Mouse (Mus musculus) erythroid progenitor cell, adult 5-6 weeks (primary cell): ENCODE data around the gene Cd200. TPM values are rescaled to one million over a fixed set of nuclear protein-coding genes. Genes with fewer than 3 reads are reported as not detected.
"Not testable (repeated sequence)": the region's sequence is repeated elsewhere in the genome, so short reads cannot be mapped to it uniquely, and the experiment has no call there.

Source experiments
- ATAC-seq: replicated peaks from 2 replicates; pipeline ENCODE4 v1.8.0; 2016; ENCODE audit warnings: moderate number of reproducible peaks, mild to moderate bottlenecking, moderate TSS enrichment, inconsistent platforms; ENCODE audit not compliant: poor library complexity, low FRiP score, severe bottlenecking
- total RNA-seq, 2 experiments: library from RNA; stranded (forward) in 1 of 2; stranded (reverse) in 1 of 2; fragments of 150-400 nt in 1 of 2; fragments of 186-747, 209-891 nt in 1 of 2; gene quantifications; 2 replicates each; pipeline versions ENCODE4 v1.2.3 to v1.2.4; 2015 to 2017; ENCODE audit warnings: low replicate concordance in 2 of 2

The Cd200 gene
- total RNA-seq (2015; ENCODE audit: low replicate concordance) (0.42 and 1.4 TPM in 2 replicates), total RNA-seq (2017; ENCODE audit: low replicate concordance) (1.9 TPM in 1 of 2 replicates, not detected in the other)

DNA sequence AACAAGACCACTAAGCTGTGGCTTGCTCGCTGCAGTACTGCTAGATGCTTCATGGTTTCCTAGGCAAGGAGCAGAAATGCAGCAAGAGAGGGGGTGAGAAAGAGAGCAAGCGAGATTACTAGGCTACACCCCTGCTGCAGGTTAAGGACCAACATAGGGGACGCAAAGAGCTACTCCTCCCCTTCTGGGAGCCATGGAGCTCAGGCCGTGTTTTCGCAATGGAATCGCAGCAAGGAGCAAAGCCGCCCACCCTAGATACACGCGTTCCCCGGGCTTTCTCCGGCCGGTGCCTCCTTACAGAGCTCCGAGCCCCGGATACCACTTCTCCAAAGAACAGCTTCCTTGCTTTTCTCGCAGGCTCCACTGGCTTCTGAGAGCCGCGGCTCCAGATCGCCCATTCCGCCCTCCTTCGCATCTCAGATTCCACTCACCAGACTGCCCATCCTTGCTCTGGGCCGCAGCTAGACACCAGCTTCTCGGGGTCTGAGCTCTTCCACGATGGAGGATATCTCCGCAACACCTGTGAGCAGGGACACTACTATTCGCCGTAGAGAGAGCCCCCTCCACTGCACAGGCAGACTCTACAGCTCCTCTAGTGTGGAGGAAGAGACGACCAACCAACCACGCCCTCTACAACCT is at the start of gene Cd200:
Cd200 (minus strand) TSS at position 629 of the 639 bp plus-strand sequence.
- no peak for ATAC-seq

DNA sequence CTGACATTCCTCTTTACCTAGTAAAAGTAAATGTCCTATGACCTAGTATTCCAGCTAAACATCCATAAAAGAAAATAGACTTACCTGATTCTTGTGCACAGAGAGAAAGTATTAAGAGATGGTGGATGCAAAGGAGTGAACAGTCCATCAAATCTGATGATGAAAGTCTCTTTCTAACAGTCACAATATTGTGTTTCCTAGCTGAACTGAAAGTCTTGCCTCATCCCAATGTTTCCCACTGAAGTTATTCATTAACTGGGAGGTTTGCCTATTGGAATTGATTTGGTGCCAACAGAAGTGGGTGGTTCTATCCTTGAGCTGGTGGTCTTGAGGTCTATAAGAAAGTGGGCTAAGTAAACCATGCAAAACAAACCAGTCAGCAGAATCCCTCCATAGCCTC is 45.9 kb upstream of the Cd200 start:
- no peak for ATAC-seq

DNA sequence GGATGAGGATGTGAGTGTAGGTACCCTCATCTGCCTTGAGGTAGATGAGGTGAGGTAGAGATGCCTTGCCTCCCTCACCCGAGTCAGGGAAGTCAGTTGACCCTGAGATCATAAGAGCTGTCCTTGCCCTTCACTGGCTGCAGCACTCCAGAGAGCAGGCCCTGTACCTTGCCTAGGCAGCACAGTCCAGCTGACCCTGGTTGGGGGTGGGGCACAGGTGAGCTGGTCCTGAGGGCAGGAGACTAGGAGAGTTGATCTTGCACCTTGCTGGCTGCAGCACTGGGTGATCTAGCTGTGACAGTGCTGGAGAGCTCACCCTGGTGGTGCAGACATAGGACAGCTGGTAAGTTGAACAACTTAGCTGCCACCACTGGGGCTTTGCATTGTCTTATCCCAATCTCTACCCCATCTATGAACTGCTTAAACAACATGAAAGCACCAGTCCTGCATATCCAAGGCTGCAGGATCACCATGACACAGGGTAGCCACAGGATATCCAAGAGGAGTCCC is 28.4 kb upstream of the Cd200 start:
- ATAC-seq, result no peak

DNA sequence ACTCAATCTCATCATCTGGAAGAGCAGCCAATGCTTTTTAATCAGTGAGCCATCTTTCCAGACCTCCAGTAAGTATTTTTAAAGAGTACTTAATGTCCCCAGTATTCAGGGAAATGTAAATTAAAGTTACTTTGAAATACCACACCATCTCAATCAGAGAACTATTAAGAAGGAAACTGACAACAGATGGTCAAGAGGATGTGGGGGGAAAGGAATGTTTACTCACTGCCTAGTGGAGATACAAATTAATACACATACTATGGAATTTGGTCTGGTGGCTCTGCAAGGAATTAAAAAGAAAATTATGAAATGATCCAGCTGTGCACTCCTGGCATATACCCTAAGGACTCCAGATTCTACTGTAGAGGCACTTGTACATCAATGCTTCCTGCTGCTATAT is 26.7 kb upstream of the Cd200 start:
- ATAC-seq, result no peak

DNA sequence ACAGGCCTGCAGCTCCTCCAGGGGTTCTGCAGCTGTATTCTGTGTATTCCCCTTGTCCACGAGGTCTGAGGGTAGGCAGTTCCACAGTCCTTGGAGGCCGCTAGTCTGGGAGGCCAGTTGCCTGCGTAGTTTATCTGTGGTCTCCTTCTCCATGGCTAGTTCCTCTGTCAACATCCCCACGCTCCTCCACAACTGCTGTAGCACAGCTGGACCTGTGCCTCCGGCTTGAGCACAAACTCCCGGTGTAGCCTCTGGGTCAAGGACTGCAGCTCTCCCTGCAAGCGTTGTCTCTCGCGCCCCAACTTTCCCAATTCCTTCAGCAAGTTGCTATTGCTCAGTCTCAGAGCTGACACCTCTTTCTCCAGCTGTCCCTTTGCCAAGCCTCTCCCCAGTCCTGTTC is 18.8 kb upstream of the Cd200 start:
- ATAC-seq, result no peak

DNA sequence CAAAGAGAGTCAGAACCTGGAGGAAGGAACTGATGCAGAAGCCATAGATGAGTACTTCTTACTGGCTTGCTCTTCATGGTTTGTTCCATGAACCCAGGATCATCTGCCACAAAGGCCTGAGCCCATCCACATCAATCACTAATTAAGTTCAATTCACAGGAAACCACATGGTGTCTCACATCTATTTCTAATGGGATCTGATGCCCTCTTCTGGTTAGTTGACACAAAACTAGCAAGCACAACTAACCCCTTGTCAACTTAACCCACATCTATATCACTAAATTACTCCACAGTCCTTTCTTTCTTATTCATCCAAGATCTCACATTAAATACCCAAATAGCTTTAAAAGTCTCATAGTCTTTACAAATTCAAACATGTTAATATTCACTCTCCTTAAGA is 4.6 kb upstream of the Cd200 start:
- no peak for ATAC-seq

DNA sequence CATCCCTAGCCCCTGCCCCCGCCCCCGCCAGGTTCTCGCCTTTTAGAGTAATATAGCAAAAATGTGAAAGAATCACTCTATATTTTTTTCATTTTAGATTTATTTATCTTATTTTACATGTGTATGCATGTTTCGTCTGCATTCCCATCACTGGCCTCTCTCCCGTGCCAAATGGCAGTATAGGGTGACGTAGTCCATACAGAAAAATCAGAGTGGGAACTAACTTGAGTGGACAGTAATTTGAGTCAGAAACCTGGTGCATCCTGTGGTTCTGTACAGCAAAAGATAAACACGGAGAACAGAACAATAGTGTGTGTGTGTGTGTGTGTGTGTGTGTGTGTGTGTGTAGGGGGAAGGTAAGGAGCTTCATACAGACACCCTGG is 202 bp upstream of the Cd200 start:
- ATAC-seq, result not testable (repeated sequence)

DNA sequence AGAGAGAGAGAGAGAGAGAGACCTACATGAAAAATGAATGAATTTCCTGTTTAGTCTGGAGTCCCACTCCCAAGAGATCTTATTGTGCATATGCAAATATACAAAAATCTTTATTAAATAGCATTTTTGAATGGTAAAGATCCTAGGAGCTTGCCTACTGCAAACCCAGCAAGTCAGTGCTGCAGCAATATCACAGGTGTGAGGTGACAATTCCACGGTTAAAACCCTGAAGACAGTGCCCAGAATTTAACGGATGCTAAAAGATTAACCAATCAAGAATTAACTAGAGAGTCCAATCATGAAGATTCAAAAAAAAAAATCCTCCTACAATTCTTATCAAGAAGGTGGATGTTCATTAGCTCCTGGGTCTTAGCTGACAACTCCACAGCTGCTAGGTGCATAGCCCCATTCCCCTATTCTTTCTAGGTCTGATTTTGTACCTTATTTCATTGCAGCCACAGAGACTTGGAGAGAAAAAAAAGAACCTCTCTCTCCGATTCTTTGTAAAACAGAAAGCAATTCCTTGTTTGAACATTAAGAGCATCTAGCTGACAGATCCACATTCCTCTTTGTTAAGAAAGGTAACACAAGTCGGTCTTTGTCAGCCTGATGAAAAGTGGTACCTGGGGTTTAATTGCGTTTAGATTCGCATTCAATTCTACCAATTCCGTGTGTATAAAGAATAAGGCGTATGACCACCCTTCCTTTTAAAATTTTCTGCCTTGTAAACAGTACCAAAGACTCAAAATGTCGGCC is 1.0 kb downstream of the Cd200 start:
- no peak for ATAC-seq

DNA sequence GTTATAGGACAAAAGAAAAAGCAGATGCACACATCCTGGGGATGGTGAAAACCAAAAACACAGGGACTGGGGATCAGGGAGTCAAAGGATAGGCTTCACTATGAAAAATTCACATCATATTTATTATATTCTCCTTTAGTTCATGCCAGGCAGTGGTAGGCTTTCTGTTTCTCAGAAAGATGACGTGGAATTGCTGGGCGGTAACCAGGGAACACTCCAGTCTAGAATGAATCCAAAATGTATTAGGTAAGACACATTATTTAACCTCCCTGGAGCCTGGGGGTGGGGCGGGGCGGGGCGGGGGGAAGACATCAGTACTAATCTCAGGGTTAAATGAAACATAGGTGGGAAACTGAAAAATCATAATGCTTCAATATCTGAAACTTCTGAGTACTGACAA is 1.8 kb downstream of the Cd200 start:
- no peak for ATAC-seq

DNA sequence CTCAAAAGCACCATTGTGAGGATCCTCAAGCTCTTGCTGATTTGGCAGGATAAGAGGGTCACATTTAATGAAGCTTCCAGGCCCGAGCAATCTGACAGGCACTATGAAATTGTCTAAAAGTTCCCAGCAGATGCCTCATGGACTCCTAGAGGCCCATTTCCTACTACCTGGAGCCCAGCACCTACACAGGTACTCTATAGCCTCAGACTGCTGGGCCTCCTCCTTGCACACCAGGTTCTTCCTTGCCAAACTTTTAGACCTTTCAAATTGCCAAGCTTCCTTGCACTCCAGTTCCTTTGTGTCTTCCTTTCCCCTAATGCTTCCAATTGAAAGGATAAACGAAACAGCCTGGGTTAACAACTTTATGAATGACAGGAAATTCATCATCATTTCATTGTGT is 5.9 kb downstream of the Cd200 start:
- ATAC-seq, result no peak

DNA sequence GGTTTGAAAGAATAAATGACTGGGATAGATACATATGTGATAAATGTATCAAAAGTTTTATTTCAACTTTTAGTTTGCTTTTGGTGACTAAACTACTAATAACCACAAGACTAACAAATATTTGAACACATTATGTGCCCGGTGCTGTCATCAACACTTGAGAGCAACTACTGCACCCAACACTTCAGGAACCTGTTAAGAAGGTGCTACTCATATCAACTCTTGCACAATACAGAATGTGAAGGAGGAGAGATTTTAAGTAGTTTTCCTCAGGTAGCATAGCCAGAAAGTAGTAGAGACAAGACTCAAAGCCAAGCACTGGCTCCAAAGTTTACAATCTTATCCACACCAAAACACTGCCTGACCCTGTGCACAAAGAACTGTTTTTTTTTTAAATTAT is 6.8 kb downstream of the Cd200 start:
- no peak for ATAC-seq

DNA sequence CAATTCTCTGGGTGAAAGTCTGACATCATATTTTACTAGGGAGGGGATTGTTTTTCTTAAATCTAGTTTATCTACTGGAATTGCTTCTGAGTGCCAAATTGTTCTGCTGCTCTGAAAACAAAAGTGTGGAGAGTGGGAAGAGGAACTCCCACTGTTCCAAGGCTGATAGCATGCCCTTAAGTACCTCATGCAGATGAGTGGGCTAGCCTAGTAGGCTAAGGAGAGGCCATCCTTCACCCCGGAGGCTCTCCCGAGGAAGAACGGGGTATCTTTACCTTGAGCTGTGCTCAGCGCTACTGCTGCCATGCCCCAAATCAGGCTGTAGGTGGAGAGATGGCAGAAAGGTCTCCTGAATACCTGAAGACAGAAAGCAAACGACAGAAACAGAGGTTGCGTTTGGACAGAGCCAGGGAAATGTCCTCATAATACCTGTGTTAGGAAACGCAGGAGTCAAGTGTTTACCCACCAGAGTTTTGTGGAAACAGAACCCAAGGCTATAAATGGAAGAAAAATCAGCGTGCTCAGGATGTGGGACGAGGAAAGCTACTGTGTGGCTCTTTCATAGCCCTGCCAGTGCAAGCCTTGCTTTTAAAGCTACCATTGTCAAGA is 8.8 kb downstream of the Cd200 start:
- ATAC-seq, result no peak

DNA sequence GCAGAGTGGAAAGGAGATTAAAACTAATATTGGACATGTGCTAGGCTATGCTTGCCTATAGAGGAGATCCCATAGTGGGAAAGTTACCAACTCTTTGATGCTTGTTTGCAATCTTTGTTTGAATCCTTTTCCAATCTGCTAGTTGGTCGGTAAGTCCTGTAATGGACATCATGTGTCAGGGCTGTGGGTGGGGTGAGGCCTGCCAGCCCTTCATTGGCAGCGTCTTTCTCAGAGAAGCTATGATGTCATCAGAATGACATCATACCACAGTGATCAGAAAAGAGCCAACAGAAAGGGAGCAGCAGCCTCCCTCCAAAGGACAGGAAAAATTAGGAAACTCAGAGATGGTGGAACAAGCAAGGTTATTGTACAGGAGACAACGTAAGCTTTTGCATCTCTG is 9.4 kb downstream of the Cd200 start:
- ATAC-seq, result no peak

DNA sequence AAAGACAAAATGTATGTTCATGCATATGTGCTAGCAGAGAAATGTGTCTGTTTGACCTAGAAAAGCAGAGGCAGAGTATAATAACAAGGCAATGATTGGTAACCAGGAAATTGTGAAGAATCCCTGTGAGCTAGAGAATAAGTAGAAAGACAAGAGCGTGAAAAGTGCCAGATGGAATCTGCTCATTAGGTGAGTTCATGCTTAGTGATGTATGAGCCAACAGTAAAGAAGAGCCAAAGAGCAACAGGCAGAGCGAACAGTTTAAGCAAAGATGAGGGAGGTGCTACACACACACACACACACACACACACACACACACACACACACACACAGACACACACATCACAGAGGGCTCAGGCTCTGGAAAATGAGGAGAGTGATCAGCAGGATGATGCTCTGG is 11.4 kb downstream of the Cd200 start:
- ATAC-seq, result no peak

DNA sequence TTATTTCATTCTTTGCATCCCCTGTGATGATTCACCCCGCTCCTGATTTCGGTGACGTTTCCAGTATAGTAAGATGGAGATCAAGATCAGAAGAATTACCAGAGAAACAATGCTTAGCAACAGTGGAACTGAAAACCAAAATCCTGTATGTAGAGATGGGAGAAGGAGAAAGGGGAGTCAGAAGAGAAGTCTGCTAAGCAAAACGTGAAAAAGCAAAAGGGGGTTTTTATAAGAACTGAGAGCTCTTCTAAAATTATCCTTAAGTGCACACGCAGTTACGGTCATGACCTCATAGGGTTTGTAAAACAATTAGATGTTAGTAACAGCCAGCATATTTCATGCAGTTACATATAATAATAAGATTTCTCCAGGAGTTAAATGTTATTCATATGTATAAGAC is 16.6 kb downstream of the Cd200 start:
- no peak for ATAC-seq

DNA sequence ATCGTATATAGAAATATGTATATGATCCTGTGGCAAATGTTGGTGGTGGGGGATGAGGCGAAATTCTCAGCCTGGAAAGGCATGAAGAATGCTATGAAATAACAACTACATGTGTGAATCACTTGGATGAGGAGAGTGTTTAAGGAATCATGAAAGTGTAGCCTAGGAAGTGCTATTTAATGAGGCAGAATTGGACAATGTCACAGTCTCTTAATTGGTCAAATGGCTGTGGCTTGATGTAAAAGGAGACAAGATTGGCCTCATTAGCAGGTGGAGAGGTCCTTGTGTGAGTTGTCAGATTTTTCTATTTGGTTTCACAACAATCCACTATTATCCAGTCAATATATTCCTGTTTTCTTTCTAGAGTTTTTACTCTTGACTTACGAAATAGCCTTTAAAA is 17.2 kb downstream of the Cd200 start:
- ATAC-seq, result no peak

DNA sequence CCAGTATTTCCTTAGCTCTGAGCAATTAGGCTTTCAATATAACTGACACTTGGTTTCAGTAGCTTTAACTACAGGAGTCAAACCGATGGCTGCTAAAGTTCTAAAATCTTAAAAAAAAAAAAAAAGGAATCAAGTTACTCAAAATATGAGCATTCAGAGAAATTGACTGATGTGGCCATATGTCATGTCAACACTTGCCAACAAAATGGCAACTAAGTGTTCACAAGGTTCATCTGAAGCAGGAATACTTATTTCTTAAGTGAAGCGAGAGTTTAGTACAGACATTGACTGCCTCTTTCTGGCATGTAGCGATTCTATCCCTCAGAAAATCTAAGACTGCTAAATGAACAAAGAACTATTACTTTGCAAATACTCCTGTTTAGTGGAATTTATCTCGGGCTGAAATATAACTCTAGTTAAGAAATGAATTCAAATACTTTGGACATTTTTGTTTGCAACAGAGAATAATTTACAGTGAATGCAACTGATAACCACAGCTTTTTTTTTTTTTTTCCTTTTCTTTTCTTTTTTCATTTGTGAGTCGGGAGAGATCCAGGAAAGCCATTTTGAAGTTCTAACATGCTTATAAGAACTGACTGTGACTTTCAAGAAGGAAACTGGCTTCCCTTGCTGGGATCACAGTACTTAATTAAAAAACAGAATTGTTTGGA is 18.4 kb downstream of the Cd200 start:
- no peak for ATAC-seq

DNA sequence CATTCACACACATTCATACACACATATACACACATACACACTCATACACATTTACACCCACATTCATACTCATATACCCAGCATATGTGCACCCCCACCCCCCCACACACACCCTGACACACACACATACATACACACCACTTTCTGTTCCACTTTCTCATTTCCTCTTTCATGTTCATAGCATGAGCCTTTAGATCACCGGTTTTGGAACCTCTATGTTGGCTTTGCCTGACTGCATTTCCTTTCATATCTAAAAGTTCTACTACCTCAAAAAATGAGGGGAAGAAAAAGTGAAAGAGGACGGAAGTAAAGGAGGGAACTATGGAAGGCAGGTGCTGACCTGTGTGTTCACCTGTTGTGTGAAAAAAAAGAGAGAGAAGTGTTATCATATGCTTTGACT is 19.0 kb downstream of the Cd200 start:
- no peak for ATAC-seq

DNA sequence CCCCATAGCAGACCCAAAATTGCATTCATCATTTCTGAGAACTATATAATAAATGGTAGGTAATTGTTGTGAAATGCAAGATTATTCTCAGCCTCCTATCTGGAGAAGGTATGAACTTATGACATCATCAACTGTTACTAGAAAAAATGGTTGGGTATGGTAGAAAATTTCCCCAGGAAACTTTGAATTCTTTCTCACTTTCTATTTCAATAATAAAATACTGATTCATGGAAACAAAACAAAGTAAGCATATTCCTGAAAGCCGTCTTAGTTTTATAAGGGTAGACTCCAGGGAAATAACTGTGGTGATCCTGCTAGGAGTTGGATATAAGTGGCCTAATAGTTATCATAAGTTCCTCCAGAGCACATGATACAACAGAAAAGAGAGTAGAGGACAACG is 19.8 kb downstream of the Cd200 start:
- ATAC-seq, result no peak

DNA sequence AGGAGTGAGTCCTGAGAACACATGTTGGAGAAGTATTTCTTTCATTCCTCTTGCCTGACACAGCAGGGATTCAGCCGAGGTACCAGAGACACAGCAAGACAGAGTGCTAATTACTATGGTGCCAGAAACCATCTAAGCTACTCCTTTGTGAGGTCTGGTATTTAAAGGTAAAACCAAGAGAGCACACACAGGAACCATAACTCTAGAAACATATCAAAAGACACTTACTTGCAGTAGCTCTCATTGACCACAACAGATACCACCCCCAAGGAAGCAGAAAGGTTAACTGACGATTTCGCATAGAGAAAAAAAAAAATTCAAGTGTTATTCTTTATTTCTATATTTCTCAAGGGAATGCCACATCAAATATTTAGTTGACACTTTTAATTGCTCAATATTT is 27.0 kb downstream of the Cd200 start:
- ATAC-seq, result no peak

DNA sequence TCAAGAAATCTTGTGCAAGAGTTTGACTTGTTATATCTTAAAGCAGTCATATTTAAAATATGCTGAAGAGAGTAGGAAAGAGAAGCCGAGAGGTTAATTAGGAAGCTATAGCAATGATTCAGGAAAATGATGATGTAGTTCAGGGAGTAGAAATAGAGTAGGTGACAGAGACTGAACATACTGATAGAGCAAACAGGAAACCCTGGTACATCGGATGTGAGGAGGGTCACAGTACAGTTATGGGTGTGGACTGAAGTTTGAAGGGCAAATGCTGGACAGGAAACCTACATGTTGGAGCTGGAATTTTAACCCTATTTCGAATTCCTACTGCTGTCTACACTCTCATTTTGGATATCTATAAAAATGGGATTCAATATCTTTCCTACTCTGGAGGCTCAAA is 29.9 kb downstream of the Cd200 start:
- no peak for ATAC-seq
